Mouse (Mus musculus): ENCODE results near the gene Snd1.

The Snd1 gene

GRCm38 (mm10) chr6:28599120-28599519 is 124.2 kb downstream of the Snd1 start:
- DNase-seq = no peak

DNA sequence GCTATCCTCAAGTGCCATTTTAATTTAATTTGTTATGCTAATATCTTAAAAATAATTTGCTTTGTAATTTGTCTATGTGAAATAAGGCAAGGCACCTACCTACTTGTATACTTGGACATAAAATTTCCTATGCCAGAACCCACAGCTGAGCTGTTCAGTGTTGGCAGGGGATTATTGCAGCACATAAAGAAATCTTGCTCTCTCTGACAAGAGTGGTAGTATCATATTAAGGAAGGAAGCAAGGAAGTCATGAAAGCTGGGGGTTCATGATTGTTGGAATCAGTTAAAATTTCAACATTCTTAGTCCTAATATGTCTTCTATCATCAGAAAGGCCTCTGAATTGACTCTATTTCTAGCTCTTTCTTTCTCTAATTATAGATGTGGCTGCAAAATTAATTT is 125.5 kb downstream of the Snd1 start:
- no peak for DNase-seq

GRCm38 (mm10) chr6:28603401-28603800 is 128.5 kb downstream of the Snd1 start:
- no peak for DNase-seq

DNA sequence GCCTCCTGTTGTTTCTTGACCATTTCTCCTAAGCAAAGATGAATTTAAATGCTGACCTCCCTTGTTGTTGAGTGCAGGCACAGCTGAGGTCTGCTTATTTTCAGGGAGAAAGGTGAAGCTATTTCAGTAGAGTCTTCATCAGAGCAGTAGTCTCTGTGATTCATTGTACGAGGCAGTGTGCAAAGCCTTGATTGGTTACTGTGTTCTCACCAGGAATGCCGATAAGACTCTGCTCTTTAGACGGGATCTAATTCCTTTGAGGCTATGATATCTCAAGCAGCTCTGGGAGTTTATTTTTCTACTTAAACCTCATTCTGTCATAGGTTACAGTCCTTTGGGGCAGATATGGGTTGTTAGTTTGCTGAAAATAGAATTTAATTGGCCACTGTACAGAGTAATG is 128.9 kb downstream of the Snd1 start:
- no peak for DNase-seq

DNA sequence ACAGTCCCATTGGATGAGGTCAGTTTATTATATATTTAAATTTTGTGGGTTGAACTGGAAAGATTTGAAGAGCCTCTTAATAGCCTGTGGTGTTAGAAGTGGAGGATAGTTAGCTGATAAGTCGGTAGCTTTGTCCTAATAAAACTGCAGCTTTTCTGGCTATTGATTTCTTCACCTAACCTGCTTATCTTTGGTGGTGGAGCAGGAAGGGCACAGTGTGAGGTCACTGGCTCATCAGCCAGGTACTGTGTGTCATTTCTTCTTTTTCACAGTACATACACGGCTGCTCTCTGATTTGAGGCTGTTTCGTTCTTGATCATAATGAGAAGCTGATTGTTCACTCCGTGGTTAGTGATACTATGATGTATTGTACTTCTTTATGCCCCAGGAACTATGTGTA is 134.4 kb downstream of the Snd1 start:
- no peak for DNase-seq

DNA sequence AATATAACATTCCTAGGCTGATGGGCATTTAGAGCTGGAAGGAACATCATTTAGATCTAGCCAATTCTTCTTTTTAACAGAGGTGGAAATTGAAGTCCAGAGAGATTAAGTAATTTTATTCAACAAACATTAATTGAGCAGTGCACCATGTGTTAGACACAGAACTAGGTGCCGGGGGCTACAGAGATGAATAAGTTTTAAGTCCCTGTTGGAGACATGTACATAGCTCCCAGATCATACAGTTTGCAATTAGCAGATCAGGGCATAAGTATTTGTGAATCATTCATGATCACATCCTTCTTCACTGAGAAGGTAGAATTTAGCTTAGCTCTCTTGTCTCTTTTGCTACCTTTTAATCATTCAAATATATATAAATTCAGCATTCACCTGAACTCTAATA is 135.2 kb downstream of the Snd1 start:
- no peak for DNase-seq

- DNase-seq = no peak
These were observed 138.5 kb downstream of the Snd1 start for GRCm38 (mm10) chr6:28613441-28613840.

- DNase-seq = no peak
These were observed 139.9 kb downstream of the Snd1 start for GRCm38 (mm10) chr6:28614856-28615255.

DNA sequence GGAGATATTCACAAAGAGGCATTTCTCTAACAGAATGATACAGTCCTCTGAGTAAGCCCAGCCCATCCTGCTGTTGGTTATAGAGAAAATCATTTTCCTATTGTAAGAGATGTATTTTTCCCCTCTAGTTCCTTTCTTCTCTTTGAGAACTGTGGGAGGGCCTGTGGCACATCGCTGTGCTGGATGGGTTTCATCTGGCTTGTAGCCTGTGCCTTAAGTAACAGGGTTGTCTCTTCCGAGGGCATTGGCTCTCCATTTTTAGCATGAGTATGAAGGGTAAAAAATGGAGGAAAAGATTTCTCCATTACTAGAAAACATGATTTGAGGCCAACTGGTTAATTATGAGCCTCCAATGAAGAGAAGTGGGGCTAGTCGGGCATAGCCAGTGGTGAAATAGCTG is 140.5 kb downstream of the Snd1 start:
- no peak for DNase-seq

DNA sequence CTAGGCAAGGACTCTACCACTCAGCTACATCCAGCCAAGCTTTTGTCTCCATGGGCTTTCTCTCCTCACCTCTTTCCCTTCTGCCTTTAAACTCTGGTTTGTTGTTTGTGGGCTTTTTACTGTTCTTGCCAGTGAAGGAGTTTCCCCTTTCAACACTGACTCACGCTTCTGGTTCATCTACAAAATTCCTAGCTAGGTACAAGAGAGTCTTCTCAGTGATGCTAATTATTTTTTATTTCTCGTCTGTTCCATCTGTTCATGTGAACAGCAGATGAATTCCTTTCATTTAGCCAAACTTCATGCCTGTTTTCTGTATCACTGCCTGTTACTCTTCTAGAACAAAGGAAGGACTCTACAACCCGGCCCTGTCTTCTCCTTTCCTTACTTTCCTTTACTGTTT is 141.0 kb downstream of the Snd1 start:
- DNase-seq = no peak

DNA sequence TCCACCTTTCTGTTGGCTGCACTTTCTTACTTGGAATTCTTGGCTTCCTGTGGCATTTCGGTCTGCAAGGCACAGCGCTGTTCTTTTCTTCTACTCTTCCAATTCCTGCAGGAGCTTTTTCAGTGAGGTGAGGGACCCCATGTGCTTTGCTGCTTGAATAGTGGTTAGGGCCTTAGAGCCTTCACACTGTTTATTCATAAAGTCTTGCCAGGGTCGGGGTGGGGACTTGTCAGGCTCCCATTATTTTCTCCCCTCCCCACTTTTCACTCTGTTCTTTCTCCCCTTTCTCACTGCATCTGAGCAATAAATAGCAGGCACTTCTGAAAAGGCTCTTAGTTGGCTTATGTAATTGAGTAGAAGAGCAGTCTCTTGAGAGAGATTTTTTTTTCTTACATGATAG is 143.4 kb downstream of the Snd1 start:
- DNase-seq = no peak

DNA sequence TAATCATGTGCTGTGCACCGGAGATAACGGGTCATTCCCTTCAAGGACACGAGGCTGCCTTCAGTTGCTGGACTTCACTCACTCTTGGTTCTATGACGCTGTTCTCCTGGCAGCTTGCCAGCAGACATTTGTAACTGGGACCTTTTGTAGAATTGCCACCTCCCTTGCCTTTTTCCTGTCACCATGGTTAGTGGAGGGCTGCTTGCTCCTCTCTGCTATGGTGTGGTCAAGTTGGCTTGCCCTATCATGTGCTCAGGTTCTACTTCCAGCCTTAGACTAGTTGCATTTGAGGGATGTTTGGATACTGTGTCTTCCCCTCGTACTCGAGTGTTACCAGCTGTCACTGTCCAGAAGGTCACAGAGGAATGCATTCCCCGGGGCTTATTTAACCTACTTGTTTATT is 143.8 kb downstream of the Snd1 start:
- DNase-seq = peak; percentile 56 to 61

GRCm38 (mm10) chr6:28621431-28621830 is 146.5 kb downstream of the Snd1 start:
- no peak for DNase-seq

DNA sequence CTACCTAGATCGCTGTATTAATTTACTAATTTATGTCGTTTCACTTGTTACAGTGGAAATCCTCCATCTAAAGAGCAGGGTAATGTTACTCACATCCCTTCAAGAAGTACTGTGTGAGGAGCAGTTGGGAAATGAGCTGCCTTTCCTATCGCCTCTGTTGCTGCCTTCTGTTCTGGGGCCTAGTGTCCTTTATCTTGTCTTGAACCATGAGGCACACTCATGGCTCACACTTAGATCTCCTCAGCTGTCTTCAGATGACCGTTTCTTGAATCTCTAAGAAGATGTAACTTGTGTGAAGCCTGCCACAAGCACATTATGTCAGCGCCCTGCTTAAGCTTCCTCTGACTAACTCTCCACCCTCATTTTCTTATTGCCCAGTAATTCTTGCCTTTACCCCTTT is 147.0 kb downstream of the Snd1 start:
- no peak for DNase-seq

DNA sequence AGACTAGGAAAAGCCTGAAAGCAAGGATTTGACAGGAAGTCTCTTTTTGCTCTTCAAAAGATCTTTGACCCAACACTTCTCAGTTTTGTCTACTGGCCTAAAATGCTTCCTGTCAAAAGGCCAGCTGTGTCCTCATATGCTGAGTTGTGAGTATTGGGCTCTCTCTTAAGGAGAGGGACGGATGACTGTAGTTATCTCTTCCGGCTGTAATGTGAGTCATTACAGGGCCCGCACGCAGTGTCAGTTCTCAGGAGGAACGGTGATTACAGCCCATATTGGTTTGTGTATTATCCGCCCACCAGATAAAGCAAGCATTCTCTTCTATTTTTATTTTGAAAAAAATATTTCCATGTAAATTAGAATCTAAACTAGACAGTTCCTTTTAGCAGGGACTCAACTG is 147.6 kb downstream of the Snd1 start:
- peak in 1 of 2 experiments; percentile 19 for DNase-seq

DNA sequence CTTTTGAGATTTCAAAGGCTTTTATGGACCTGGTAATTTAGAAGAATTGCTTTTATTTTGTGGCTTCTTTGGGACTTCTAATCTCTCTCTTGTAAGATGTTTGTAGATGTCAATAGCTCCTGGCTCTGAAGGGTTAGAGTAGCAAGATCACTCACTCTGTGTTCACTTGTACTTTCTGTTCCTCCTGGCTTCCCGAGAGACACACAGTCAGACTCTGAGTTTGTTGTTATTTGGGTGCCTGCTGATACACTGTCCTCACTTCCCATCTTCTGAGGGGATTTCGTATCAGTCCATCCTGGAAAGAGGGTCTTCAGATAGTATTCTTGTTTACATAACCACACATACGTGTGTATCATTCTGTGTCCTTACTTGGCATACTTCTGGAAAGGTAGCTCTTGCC is 148.0 kb downstream of the Snd1 start:
- DNase-seq = no peak

DNA sequence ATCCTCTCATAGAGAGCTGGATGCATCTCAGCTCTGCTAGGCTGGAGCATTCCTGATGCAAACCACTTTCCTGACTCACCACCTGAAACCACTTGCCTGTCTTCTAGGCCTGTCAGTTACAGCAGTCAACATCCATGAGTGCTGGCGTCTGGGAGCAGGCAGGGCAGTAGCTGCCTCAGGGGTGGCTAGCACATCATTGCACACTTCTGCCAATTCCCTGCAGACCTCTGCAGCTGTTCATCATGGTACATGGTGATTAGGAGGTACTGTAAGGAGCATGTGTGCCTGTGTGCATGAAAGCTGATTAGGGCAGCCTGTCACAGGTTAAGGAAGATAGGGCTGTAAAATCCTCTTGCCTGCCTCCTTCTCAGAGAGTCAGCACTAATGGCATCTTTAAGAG is 153.5 kb downstream of the Snd1 start:
- no peak for DNase-seq

DNA sequence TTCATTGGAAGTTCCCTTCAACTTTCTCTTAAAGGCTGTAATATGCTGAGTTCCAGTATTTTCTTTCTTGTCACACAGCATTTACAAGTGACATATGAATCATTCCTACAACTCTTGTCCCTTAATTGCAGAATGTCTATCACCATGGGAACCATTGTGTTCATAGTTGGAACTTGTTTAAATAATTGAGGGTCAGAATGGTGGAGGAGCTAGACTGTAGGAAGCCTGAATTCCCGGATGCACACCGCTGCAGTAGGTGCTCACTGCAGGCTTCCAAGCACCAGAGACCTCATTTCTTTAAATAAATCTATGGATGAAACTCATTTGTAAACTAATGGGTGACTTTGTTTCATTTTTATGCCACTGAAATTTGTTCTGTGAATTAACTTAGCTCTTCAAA is 154.9 kb downstream of the Snd1 start:
- DNase-seq = no peak

DNA sequence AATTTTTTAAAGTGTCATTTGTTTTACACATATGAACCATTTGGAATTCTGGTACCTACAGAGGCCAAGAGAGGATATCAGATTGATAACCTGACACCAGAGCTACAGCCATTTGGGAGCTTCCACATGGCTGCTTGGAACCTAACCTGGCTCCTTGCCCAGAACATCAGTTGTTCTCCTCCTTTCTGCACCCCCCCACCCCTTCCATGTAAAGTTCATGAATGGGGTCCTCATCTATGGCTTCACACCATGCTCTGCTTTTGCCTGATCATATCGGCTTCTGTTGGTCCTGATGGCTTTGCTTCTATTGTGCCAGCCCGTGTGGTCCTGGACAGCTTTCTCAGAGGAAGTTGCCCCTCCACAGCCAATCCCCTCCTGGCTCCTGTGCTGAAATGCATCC is 156.0 kb downstream of the Snd1 start:
- DNase-seq = no peak

GRCm38 (mm10) chr6:28633120-28633519 is 158.2 kb downstream of the Snd1 start:
- DNase-seq = no peak

DNA sequence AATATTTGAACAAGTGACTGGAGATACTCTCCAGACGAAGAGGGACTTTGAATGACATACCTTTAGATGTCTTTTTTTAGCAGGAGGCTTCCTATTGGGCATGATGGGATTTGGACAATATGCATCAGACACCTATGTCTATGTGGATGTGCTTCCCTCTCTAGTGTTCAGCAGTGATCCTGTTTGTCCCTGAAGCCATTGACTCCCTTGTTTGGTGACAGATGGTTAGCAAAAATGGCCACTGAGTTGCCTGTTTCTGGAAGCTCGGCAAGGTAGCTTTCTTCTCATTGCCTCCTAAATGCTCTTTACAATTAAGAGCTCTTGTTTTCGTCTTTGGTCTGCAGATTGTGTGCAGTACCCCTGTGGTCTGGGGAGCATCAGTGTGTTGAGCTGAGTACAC is 158.7 kb downstream of the Snd1 start:
- DNase-seq = no peak

DNA sequence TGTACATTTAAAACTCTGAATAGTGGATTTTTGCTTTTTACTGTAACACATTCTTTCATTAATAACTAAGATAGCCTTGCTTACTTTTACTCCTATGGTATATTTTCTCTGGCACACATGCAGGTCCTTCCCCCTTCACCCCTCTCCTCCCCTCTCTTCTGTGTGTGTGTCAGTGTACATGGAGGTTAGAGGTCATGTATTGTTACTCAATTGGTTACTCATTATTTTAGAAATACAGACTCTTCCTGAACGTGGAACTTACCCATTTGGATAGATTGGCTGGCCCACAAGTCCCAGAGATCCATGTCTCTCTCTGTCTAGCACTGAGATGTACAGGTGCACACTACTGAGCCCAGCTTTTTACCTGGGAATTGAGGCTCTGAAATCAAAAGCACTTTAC is 160.2 kb downstream of the Snd1 start:
- no peak for DNase-seq

DNA sequence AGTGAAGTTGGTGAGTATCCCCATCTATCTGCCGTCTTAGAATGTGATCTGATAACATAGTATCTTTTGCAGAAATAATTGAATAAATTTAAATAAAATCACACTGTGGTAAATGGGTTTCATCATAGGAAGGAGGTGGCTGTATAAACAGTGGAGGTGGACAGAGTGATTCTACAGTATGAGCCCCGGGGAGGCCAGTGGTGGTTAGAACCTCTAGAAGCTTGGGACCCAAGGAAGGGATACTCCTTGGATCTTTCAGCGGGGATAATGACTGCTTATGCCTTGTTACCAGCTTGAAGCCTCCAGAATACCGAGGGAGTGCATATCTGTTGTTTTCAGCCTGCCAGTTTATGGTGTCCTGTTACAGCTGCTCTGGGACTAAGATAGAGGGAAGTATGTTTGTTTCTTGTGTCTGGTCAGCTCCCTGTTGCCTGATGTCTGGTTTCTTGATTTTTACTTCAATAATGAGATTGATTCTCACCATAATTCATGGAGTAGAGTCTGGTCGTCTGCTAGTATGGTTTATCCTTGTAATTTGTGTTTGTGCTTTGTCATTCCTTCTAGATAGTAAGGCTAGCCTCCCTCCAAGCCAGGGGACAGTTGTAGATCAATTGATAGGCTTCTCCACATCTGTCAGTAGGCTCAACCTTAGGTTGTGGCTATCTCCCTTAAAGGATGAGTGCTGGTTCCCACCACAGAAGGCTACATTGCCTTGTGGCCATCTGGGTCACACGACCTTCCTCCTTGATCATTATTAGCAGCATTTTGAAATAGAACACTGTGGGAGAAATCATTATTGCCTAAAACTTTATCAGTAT is 160.8 kb downstream of the Snd1 start:
- no peak for DNase-seq

DNA sequence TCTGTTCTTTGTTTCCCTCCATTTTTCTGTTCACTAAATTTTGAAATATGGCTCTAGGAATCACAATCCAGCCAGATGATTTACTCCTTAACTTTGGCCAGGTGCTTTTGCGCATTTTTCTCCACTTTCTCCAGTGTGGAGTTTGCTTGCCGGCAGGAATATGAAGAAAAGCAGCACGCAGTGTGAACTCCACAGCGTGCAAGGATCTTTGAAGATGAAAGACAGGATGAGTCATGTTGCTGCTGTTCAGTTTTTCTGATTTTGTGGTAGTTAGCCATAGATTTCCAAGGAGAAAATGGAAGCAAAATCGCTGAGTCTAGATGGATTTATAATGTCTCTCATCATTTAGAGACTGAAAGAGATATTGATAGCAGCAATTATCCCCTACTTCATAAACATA is 165.1 kb downstream of the Snd1 start:
- no peak for DNase-seq

DNA sequence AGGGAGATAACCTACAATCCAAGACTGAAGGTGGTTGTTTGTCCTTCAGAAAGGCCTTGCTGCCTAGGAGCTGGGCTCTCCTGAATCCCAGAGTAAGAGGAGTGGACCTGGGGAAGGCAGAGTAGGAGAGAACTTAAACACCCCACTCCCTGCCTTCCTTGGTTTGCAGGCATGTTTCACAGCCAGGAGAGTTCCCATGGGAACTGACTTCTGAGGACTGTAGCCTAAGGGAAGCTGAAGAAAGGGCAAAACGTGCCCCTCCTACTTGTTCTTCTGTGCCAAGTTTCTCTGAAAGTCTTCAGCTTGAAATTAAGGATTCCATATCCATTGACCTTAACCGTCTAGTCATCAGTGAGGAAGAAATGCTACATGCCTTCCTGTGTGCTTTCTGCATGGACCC is 168.0 kb downstream of the Snd1 start:
- DNase-seq = no peak

All from lung, adult 18-20 months (tissue).